Mouse (Mus musculus) CD4-positive, CD25-positive, alpha-beta regulatory T cell, adult 4 months (primary cell): ENCODE data around the gene Tnpo1. TPM values are rescaled to one million over a fixed set of nuclear protein-coding genes. Genes with fewer than 3 reads are reported as not detected.
"Not testable (repeated sequence)": the region's sequence is repeated elsewhere in the genome, so short reads cannot be mapped to it uniquely, and the experiment has no call there.

ENCODE experiments used
- ATAC-seq: one replicate; pipeline ENCODE4 v1.8.0; 2017
- polyA plus RNA-seq, 2 experiments: library from polyadenylated mRNA; unstranded; fragments of 100-300 nt; shearing (Covaris generic); gene quantifications; one replicate each; pipeline ENCODE4 v1.2.1; 2017

Gene Tnpo1
- polyA plus RNA-seq, 2 experiments from 2014 or later: 23.1 to 39.0 TPM

DNA sequence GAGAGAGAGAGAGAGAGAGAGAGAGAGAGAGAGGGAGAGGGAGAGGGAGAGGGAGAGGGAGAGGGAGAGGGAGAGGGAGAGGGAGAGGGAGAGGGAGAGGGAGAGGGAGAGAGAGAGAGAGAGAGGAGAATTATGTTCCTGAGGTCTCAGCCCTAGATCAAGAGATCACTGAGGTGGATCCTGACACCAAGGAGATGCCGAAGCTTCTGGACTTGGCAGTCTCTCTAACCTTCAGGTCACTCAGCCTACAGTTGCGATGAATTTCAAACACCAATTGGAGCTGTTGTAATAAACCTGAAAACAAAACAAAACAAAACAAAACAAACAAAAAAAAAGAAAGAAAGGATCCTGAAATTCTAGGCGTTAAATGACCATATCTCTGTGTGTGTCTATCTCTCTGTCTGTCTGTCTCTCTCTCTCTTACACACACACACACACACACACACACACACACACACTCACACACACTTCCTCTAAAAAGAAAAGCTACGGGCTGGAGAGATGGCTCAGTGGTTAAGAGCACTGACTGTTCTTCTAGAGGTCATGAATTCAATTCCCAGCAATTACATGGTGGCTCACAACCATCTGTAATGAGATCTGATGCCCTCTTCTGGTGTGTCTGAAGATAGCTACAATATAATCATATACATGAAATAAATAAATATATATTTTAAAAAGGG, 109.1 kb downstream of the Tnpo1 start:
- ATAC-seq: not testable (repeated sequence)

DNA sequence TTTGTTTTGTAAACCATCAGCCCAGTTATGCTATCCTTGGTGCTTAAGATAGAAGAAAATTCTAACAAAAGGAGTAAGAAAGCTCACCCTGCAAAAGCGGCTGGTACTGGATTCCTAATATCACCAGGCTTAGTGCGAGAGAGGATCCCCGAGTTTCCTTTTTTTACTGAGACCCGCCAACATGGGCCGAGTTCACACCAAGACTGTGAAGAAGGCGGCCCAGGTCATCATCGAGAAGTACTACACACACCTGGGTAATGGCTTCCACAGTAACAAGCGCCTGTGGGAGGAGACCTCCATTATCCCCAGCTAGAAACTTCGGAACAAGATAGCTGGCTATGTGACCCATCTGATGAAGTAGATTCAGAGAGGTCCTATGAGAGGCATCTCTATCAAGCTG, 109.6 kb downstream of the Tnpo1 start:
- ATAC-seq: no peak

DNA sequence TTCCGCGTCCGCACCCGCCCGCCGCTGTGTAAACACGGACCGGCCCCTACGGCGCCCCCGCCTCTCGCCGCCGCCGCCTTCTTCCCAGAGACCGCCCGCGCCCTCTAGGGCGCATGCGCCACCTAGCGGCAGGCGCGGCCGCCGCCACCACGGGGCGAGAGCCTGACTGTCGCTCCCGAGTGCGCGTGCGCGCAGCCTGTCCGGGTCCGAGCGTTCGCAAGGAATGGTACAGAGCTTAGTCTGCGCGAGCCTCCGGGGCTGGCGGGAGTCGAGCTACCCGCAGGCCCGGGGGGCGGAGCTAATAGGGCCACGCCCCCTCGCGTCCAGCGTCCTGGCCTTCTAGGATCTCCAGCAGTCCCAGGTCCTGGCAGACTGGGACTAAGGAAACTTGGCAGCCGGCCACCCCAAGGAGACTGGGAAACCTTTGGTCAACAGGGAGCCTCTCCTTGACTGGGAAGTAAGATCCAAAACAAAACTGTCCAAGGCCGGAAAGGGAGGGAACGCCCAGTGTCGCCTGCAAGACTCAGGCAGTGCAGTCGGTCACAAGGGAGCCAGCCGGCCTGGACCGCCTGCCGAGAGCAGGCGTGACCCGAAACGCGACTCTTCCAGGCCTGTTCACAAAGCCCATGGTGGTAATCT, 110.9 kb downstream of the Tnpo1 start, which contains the start of gene Fcho2:
TSS of gene Fcho2 (minus strand) at position 303 of the 639 bp plus-strand sequence.
- peak; percentile 75 for ATAC-seq

DNA sequence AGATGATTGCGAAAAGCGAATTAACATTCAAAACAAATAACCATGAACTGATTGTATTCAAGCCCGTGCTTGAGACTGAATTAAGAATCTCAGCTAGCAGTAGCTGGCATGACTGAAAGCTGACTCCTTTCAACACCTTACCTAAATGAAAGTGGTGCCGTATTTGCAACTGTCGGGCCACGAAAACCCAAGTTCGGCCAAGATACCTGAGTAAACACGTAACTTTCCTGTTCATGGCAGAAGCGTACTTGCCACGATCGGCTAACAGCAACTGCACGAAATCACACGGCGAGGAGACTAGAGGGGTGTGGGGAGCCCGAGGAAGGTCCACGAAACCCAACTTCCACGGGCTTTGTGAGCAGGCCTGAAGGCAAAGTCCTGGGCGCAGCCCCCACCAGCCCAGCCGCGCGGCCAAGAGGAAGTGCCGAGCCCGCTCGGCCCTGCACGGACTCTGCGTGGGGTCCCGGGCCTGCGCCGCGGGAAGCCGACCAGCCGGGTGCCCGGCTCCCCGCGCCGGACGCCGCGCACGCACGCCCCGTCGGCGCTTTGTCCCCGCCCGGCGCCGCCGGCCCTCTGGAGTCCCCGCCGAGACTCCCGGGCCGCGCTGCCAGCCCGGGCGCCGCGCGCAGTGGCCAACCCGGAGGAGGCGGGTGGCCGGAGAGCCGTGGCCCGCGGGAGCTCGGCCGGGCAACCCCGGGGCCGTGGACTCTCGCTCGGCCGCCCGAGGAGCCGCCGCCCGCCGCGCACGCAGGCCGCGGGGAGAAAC, 111.7 kb downstream of the Tnpo1 start:
- ATAC-seq: peak; percentile 27

DNA sequence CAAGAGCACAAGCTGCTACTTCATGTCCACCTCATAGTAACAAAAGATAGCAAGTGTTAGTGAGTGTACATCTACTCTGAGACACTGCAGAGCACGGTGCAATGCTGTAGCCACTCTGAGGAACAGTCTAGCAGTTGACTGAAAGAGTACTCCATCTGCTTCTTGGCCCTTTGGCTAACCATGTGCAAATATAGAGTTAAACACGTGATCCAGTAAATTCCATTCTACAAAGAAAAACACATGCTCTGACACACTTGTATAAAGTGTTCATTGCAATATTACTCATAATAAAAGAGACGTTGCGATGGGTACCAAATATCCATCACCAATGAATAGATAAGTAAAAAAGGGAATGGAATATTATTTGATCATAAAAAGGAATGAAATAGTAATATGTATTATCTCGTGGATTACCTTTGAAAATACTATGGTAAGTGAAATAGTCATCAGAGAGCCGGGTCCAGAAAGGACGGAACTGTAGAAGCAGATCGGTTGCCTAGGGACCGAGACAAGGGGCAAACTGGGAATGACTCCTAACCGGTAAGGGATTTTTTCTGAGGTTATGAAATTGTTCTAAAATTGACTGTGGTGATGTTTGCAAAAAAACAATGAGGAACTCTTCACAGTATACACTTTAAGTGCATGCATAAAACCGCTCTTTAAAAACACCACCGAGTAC, 112.4 kb downstream of the Tnpo1 start:
- ATAC-seq: no peak

DNA sequence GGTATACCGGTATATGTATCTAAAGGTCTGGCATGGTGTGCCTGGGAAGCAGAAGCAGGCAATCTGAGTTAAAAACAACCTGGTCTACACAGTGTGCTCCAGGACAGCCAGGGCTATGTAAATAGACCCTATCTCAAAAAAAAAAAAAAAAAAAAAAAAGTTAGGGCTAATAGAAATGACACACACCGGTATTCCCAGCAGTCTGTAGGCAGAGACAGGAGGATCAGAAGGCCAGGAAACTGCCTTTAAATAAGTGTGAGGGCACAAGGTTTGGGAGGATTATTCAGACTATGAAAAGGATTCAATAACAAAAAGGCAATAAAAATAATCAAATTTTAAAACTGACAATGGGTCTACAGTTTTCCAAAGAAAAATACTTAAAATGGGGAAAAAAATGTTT, 113.0 kb downstream of the Tnpo1 start:
- ATAC-seq: no peak

DNA sequence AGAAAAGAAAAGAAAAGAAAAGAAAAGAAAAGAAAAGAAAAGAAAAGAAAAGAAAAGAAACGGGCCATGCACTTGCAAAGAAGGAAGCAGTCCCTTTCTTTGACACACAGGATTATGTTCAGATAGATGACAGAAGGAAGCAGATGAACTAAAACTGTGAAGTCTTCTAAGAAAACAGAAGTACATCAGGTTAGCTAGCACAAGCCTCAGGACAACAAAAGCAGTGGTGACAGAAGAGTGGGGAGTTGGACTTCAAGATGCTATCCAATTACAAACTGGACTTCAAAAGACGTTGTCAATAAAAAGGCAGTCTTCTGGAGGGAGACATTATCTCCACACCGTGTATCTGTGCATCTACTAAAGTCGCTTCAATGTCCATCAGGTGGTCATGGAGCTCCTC, 113.9 kb downstream of the Tnpo1 start:
- ATAC-seq: no peak

DNA sequence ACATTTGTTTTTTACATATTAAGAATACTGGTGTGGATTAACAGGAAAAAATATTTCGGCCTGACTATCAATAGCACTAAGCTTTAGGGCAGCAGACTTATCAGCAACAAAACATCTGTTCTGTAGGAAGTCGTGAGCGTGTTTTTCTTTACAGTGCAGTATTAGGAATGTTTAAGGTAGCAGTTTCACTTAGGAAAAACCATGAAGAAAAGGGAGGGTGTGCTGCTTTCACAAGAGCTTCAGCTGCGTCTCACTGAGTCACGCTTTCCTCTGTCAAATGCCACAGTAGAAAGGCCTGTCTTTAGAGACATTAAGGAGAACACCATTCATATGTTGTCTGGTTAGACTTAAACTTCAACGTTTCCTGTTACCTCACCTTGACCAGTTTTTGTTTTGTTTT, 116.0 kb downstream of the Tnpo1 start:
- ATAC-seq: peak; percentile 43

DNA sequence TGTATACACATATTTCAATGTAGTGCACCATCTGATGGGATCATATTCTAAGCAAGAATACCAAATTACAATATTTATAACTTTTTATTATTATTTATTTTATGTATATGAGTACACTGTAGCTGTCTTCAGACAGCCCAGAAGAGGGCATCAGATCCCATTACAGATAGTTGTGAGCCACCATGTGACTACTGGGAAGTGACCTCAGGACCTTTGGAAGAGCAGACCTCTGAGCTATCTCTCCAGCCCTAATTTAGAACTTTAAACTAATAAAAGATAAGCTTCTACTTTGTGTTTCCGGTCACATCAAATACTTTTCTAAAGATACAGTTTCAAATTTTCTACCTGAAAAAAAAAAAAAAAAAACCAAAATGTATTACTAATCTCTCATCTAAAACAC, 117.1 kb downstream of the Tnpo1 start:
- no peak for ATAC-seq

DNA sequence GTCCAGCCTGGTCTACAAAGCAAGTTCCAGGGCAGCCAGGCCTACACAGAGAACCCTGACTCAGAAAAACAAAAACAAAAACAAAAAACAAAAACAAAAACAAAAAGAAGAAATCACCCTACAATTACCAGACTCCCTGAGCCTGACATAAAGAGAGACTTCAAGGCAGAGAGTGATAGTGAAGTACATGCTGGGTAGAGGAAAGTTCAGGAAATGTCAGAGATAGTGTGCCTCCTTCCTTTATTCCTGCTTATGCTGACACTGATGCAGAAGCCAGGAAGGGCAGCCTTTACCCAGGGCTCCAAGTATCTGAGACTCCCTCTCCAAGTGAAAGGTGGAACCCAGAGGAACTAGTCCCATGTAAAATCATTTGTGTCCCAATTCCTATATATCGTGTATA, 121.7 kb downstream of the Tnpo1 start:
- ATAC-seq: no peak

DNA sequence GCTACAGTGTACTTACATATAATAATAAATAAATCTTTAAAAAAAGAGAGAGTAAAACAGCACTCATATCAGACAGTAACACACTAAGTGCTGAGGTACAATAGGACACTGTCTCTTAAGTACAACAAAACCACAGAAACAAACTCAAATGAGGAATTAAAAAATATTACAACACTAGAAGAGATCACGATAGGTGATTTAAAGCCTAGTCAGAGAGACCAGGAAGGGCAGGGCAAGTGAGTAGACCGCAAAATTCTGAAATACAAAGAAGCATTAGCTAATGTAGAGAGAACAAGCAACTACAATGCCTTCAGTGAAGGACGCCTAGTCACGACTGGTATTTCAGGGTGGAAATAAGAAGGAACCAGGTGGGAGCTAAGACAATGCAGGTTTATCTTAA, 122.5 kb downstream of the Tnpo1 start:
- peak; percentile 34 for ATAC-seq

DNA sequence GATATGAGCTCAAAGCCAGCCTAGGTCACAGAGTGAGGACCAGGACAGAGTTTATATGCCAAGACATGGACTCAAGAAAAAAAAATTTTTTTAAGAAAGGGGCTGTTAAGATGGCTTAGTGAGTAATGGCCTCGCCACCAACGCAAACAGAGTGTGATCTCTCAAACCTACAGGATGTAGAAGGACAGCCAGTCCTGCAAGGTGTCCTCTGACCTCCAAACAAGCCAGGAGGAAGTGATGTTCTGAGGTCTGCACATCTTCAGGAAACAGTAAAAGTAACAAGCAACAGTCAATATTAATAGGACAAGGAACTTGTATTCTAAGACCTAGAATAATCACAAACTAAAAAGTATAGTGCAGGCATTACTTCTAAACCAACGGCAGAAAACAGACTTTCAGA, 123.2 kb downstream of the Tnpo1 start:
- peak; percentile 36 for ATAC-seq

DNA sequence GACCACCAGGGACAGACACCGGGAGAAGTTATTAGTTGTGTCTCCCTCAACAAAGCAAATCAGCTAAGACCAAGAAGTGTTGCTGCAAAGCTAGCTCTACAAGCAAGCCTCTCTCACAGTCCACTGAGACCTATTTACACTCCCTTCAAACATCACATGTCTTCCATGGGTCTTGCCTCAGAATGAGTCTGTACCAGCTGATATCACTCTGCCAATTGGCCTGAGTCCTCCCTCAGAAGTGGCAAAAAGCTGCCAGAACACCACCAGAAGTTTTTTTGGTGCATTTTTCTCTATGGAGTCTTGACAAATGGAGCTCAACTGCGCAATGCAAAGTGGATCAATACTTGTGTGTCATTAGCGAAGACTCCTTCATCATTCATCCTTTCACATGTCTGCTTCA, 130.7 kb downstream of the Tnpo1 start:
- no peak for ATAC-seq

DNA sequence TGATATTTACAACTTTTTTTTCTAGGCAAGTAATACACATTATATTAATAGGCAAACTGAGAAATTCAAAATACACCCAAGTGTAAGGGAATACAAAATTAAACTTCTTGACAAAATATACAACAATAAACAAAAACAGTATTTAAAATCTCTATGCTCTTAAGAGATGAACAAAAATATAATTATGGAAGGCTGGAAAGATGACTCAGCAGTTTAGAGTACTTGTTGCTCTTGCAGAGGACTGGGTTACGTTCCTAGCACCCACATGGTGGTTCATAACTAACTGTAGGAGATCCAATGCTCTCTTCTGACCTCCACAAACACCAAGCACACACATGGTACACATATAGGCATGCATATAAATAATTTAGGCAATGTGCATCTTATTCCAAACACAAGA, 133.3 kb downstream of the Tnpo1 start:
- ATAC-seq: no peak

DNA sequence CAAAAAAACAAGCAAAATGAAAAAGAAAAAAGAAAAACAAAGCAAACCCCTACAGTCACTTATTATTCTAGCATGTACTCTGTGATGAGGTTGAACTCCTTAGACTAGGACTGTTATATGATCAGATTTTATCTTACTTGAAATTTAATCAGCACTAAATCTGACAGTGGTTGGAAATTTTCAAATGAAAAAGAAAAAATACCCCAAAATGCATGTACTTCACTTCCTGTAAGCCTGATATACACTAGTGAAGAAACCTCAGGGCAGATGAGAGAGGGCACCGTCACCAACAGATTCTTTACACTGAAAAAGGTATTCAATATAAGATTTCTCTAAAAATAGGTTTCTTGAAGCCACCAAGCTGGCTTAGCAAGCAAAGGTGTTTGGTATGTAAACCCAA, 134.5 kb downstream of the Tnpo1 start:
- ATAC-seq: peak; percentile 78

Other genes with a start within 250 kb of the Tnpo1 start
- not detected for gene Tmem171, start 231.6 kb downstream of the Tnpo1 start, polyA plus RNA-seq
- 10 to 100 TPM; 40.5 to 46.8 TPM for gene Fcho2, start 110.9 kb downstream of the Tnpo1 start, polyA plus RNA-seq
- gene 1700024P04Rik, start 58.2 kb upstream of the Tnpo1 start, polyA plus RNA-seq: not detected